Mouse (Mus musculus) embryo, embryonic 10.5 days (tissue): ENCODE results near the gene Prelid1.

ENCODE experiments used
- DNase-seq: peaks from one replicate; pipeline ENCODE4 v3.0.0-alpha.2; 2015; ENCODE audit warnings: low spot score

The Prelid1 gene

DNA sequence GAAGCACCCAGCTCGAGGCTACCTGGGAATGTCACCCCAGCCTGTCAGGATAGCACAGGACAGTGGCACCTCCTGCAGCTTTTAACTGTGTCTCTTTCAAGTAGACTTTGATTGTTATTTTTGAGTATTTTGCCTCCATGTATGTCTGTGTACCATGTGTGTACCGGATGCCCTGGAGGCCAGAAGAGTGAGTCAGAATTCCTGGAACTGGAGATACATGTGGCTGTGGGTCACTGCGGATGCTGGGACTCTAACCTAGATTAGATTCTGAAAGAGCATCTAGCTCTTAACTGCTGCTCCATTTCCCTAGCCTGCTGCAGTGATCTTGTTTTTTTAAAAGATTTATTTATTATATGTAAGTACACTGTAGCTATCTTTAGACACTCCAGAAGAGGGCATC lies 12.0 kb downstream of the Prelid1 start:
- DNase-seq, result no peak

DNA sequence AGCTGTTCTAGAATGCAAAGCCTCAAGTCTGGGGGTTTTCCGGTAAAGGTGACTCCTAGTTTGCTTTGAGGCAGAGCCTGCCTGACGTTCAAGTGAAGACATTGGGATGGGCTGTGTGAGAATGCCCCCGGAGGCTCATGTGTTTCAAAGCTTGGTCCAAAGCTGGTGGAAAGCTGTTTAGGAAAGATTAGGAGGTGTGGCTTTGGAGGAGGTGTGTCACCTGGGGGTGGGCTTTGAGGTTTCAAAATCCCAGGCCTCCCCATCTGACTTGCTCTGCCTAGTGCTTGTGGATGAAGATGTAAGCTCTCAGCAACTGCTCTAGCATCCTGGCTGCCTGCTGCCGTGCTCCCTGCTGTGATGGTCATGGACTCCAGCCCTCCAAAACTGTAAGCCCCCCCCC lies 15.4 kb downstream of the Prelid1 start:
- no peak for DNase-seq

GRCm38 (mm10) chr13:55337341-55337975 lies 17.2 kb downstream of the Prelid1 start:
- DNase-seq, result no peak

- DNase-seq, result no peak
Measured at GRCm38 (mm10) chr13:55338131-55339054, 18.1 kb downstream of the Prelid1 start.

- DNase-seq, result no peak
Measured at GRCm38 (mm10) chr13:55339259-55339658, 19.0 kb downstream of the Prelid1 start.

DNA sequence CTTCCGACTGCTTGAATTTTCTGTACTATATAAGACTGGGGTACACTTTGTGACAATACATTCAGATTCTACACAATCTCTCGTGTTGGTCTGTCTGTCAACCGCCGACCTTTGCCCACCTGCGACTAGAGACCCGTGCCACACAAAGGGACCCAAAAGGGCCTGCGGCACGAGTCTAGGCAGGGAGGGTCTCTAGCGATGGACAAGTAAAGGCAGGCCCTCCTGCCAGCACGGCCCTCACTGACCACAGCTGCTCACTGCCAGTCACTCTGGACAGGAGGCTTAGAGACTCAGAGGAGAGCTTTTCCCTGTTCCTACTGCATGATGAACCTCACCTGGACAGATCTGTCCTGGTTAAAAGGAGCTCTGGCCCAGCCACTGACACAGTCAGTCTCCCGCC lies 22.2 kb downstream of the Prelid1 start:
- no peak for DNase-seq

DNA sequence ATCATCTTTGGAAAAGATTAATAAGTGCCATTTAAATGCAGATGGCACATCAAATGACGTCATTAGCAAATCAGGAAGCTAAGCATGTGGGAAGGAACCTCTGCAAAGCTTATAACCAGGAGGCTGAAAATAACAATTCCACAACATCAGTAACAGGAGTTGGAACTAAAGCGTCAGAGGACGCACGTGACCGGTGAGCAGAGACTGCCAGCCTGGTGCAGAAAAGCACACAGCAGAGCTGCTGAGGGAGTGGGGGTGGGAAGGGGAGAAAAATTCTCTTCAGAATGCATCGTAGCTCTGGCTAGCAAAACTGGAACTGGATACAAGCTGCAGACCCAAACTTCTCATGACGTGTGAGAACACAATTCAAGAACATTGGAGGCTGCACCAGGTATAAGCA lies 24.0 kb downstream of the Prelid1 start:
- DNase-seq, result no peak

- DNase-seq, result no peak
Measured at GRCm38 (mm10) chr13:55346745-55347144, 26.4 kb downstream of the Prelid1 start.

GRCm38 (mm10) chr13:55361145-55361544 lies 40.8 kb downstream of the Prelid1 start:
- no peak for DNase-seq

DNA sequence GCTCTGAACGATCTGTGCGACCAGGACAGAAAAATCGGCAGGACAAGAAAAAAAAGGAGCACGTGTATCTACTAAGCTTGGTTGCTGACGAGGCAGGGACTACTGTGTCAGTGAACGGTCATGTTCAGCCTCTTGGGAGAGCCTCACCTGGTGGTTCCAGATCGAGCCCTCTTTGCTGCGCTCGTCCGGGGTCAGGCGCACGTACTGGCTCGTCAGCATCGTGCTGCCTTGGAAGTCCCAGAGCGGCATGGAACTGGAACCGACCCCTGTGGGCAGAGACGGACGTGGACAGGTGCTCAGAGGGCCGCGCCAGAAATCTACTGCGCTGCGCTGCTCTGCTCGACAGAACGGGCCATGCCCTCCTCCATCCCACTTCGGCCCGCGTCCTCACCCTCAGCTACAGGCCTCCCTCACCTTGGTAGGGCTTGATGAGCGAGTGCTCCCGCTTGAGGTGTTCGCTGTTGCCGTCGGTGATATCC lies 41.7 kb downstream of the Prelid1 start:
- no peak for DNase-seq

GRCm38 (mm10) chr13:55362453-55363060 lies 42.3 kb downstream of the Prelid1 start, which contains the start of gene Lman2:
Lman2 (minus strand) TSS chr13:55362783.
- DNase-seq, result peak; percentile 99

GRCm38 (mm10) chr13:55368401-55368800 lies 48.1 kb downstream of the Prelid1 start:
- DNase-seq, result no peak

GRCm38 (mm10) chr13:55369531-55370114 lies 49.3 kb downstream of the Prelid1 start, which contains the start of gene Rgs14:
Rgs14 (plus strand) TSS chr13:55369732.
- no peak for DNase-seq

DNA sequence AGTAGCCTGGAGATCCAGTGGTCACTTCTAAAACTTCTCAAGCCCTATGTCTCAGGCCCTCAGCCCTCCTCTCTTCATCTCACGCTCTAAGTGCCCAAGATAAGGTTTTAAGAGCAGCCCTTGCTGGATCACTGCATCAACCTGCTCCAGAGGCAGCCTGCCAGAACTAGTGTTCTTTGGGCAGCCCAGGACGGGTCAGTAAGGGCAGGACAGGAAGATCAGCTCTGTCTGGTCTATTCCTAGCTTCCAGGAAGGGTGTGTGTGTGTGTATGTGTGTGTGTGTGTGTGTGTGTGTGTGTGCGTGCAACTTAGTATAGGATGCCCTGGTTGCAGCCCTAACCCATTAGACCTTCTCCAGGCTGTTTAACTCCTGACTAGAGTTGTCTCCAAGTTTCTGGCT lies 49.9 kb downstream of the Prelid1 start:
- no peak for DNase-seq

GRCm38 (mm10) chr13:55371007-55371681 lies 50.8 kb downstream of the Prelid1 start:
- no peak for DNase-seq

DNA sequence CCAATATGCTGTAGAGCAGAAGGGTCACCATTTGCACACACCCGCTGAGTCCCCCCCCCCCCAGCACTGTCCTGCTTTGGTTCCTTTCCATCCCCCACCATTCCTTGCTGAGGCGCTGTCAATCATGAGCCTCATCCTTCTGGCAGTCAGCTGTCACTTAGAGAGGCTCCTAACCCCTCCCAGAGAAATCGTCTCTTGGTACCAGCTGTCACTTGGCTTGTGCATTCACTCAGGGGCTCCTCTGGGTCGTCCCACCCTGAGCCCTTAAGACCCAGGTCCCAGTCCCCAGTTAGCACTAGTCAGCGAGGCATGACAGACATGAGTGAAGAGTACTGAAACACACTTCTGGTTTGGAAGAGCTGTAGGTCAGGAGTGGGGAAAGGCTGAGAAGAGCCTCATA lies 51.4 kb downstream of the Prelid1 start:
- no peak for DNase-seq

- no peak for DNase-seq
Measured at GRCm38 (mm10) chr13:55374206-55374924, 54.1 kb downstream of the Prelid1 start.
